ENCODE assay signal across 10 mouse cellular contexts in genomic region chr1:51668881-51669280, GRCm38 (mm10).
DNase-seq lines count a peak whose midpoint lies in the region; ATAC-seq and TF ChIP-seq lines count a peak whose summit lies in the region.
"Had no signal": no experiment of that assay in that cellular context is flagged by ENCODE, and none has a peak within 500 bp of the region (broad histone marks: within the 10 kb centered on the region; RNA-seq: fewer than 3 reads in every experiment).

No protein-coding gene starts in this region.

- DNase-seq in cerebellum, adult 9-10 months, result peak; percentile 48
- DNase-seq in cerebellum, adult 8-10 months, result no peak
- peak; percentile 59 for DNase-seq in hindbrain, embryonic 14.5 days (ENCODE audit: low spot score)
- peak; percentile 81 for DNase-seq in lung, postnatal 0 days (ENCODE audit: low spot score)
- DNase-seq in lung, adult 18-20 months, result no peak
- peak; percentile 54 for DNase-seq in lung, postnatal 36 days
- DNase-seq in right cerebral cortex, postnatal 10 days (ENCODE audit: low spot score in 2 of 2), result no peak
- DNase-seq: right cerebral cortex, postnatal 4 days had no signal

- no peak overlapping the region for H3K27ac ChIP-seq in hindbrain, embryonic 14.5 days
- H3K27ac ChIP-seq in hindbrain, embryonic 13.5 days, result no peak overlapping the region
- H3K27ac ChIP-seq in lung, postnatal 0 days (ENCODE audit: low read length), result no peak overlapping the region
- H3K27ac ChIP-seq: hindbrain, embryonic 10.5 days had no signal

- no peak overlapping the region for H3K4me2 ChIP-seq in hindbrain, embryonic 14.5 days (replicated peaks)
- no peak overlapping the region for H3K4me2 ChIP-seq in hindbrain, embryonic 13.5 days
- no peak overlapping the region for H3K4me2 ChIP-seq in lung, postnatal 0 days (replicated peaks; ENCODE audit: low read depth, low read length)

- H3K4me1 ChIP-seq in hindbrain, embryonic 14.5 days (replicated peaks; ENCODE audit: control insufficient read depth, insufficient read depth, low read length), result 0 out of 2 replicates have a peak, but pooled peaks cover 3% of the 10 kb centered on the region
- H3K4me1 ChIP-seq in hindbrain, embryonic 13.5 days (replicated peaks), result 0 out of 2 replicates have a peak, but pooled peaks cover 3% of the 10 kb centered on the region
- H3K4me1 ChIP-seq in lung, postnatal 0 days (ENCODE audit: insufficient read depth, low read depth, low read length), result no peaks in the 10 kb centered on the region
- H3K4me1 ChIP-seq: hindbrain, embryonic 10.5 days had no signal

- TF ChIP-seq CTCF in lung, postnatal 0 days (IDR thresholded peaks at IDR 0.05), result peak; percentile 78

- no peak for TF ChIP-seq EP300 in lung, postnatal 0 days (IDR thresholded peaks at IDR 0.05)

- no peak overlapping the region for H3K4me3 ChIP-seq in hindbrain, embryonic 14.5 days (replicated peaks; ENCODE audit: low read length)
- H3K4me3 ChIP-seq in hindbrain, embryonic 13.5 days, result no peak overlapping the region
- H3K4me3 ChIP-seq in lung, postnatal 0 days (ENCODE audit: low read depth, low read length), result no peak overlapping the region
- H3K4me3 ChIP-seq: hindbrain, embryonic 10.5 days had no signal

- H3K36me3 ChIP-seq in hindbrain, embryonic 14.5 days (replicated peaks; ENCODE audit: control insufficient read depth, insufficient read depth), result no peaks in the 10 kb centered on the region
- no peaks in the 10 kb centered on the region for H3K36me3 ChIP-seq in hindbrain, embryonic 13.5 days
- no peaks in the 10 kb centered on the region for H3K36me3 ChIP-seq in lung, postnatal 0 days (ENCODE audit: insufficient read depth, low read length)
- H3K36me3 ChIP-seq: hindbrain, embryonic 10.5 days had no signal

- H3K9me3 ChIP-seq in hindbrain, embryonic 14.5 days (ENCODE audit: control insufficient read depth, low read length), result 0 out of 2 replicates have a peak, but pooled peaks cover 2% of the 10 kb centered on the region
- no peaks in the 10 kb centered on the region for H3K9me3 ChIP-seq in hindbrain, embryonic 13.5 days
- H3K9me3 ChIP-seq in lung, postnatal 0 days (ENCODE audit: low read length), result no peaks in the 10 kb centered on the region
- H3K9me3 ChIP-seq: hindbrain, embryonic 10.5 days had no signal

- ATAC-seq in hindbrain, embryonic 14.5 days (ENCODE audit: low FRiP score), result no peak
- no peak for ATAC-seq in hindbrain, embryonic 13.5 days (ENCODE audit: low FRiP score)
- peak; percentile 25; the same call in 1 of the 2 replicates for ATAC-seq in lung, postnatal 0 days

- no peaks in the 10 kb centered on the region for H3K27me3 ChIP-seq in hindbrain, embryonic 14.5 days (ENCODE audit: control insufficient read depth, insufficient read depth, low read length)
- no peaks in the 10 kb centered on the region for H3K27me3 ChIP-seq in hindbrain, embryonic 13.5 days
- no peaks in the 10 kb centered on the region for H3K27me3 ChIP-seq in lung, postnatal 0 days (replicated peaks; ENCODE audit: insufficient read depth, low read length)

- H3K9ac ChIP-seq in hindbrain, embryonic 14.5 days, result no peak overlapping the region
- H3K9ac ChIP-seq in hindbrain, embryonic 13.5 days, result no peak overlapping the region
- H3K9ac ChIP-seq in lung, postnatal 0 days (replicated peaks; ENCODE audit: low read depth), result no peak overlapping the region

Comparison
In these comparisons a context has a peak if more than half of its experiments do, and no peak if none do; other contexts are left out.
1. DNase-seq: peak in cerebellum, adult 9-10 months (single experiment), hindbrain, embryonic 14.5 days (single experiment), lung, postnatal 0 days (single experiment) and lung, postnatal 36 days (single experiment); none in cerebellum, adult 8-10 months (single experiment), lung, adult 18-20 months (0 of 2) and right cerebral cortex, postnatal 10 days (0 of 2).